Mouse (Mus musculus): ENCODE measurements at regions not wholly inside any gene's neighbourhood (a gene's known extent, or its start where the extent isn't known, plus 50 kb on each side); places are given as distances from the start of the nearest gene placed in this dataset.

GRCm38 (mm10) chr13:44293736-44294416, 435.4 kb upstream of the Jarid2 start:
- no peak for DNase-seq (ENCODE audit: low spot score)

- DNase-seq (ENCODE audit: low spot score): no peak
Measured at GRCm38 (mm10) chr13:44295621-44296020, 433.7 kb upstream of the Jarid2 start.

- DNase-seq (ENCODE audit: low spot score): no peak
Measured at GRCm38 (mm10) chr13:44300611-44301010, 428.7 kb upstream of the Jarid2 start.

- DNase-seq (ENCODE audit: low spot score): no peak
Measured at GRCm38 (mm10) chr13:44301215-44301614, 428.1 kb upstream of the Jarid2 start.

GRCm38 (mm10) chr13:44301936-44302335, 427.3 kb upstream of the Jarid2 start:
- no peak for DNase-seq (ENCODE audit: low spot score)

- DNase-seq (ENCODE audit: low spot score): peak; percentile 29
Measured at GRCm38 (mm10) chr13:44305134-44305991, 423.9 kb upstream of the Jarid2 start.

- DNase-seq (ENCODE audit: low spot score): no peak
Measured at GRCm38 (mm10) chr13:44306275-44307050, 422.8 kb upstream of the Jarid2 start.

GRCm38 (mm10) chr13:44308227-44308626, 421.0 kb upstream of the Jarid2 start:
- no peak for DNase-seq (ENCODE audit: low spot score)

- no peak for DNase-seq (ENCODE audit: low spot score)
Measured at GRCm38 (mm10) chr13:44312237-44312636, 417.0 kb upstream of the Jarid2 start.

GRCm38 (mm10) chr13:44316747-44317446, 412.4 kb upstream of the Jarid2 start:
- DNase-seq (ENCODE audit: low spot score): peak; percentile 59

- no peak for DNase-seq (ENCODE audit: low spot score)
Measured at GRCm38 (mm10) chr13:44317596-44317995, 411.7 kb upstream of the Jarid2 start.

- DNase-seq (ENCODE audit: low spot score): no peak
Measured at GRCm38 (mm10) chr13:44319101-44319500, 410.2 kb upstream of the Jarid2 start.

GRCm38 (mm10) chr13:44319511-44319910, 409.8 kb upstream of the Jarid2 start:
- no peak for DNase-seq (ENCODE audit: low spot score)

- no peak for DNase-seq (ENCODE audit: low spot score)
Measured at GRCm38 (mm10) chr13:44320311-44320710, 409.0 kb upstream of the Jarid2 start.

GRCm38 (mm10) chr13:44321009-44321596, 408.2 kb upstream of the Jarid2 start:
- no peak for DNase-seq (ENCODE audit: low spot score)

- DNase-seq (ENCODE audit: low spot score): no peak
Measured at GRCm38 (mm10) chr13:44328416-44328815, 400.9 kb upstream of the Jarid2 start.

- DNase-seq (ENCODE audit: low spot score): no peak
Measured at GRCm38 (mm10) chr13:44329161-44329560, 400.1 kb upstream of the Jarid2 start.

- peak; percentile 71 for DNase-seq (ENCODE audit: low spot score)
Measured at GRCm38 (mm10) chr13:44329701-44330100, 399.6 kb upstream of the Jarid2 start.

- no peak for DNase-seq (ENCODE audit: low spot score)
Measured at GRCm38 (mm10) chr13:44332716-44333240, 396.5 kb upstream of the Jarid2 start.

GRCm38 (mm10) chr13:44339061-44339741, 390.1 kb upstream of the Jarid2 start:
- DNase-seq (ENCODE audit: low spot score): peak; percentile 54

- DNase-seq (ENCODE audit: low spot score): no peak
Measured at GRCm38 (mm10) chr13:44345094-44345493, 384.2 kb upstream of the Jarid2 start.

Measured in embryo, embryonic 10 days (tissue).